Mouse (Mus musculus) megakaryocyte, embryonic 14.5 days (primary cell): ENCODE data around the gene Akr1d1.

Experiments
- FLI1 ChIP-seq: IDR thresholded peaks from 2 replicates; pipeline ENCODE4 v1.6.1; 2012; ENCODE audit warnings: low read length, inconsistent platforms, mixed read lengths
- GATA1 ChIP-seq: IDR thresholded peaks from 3 replicates; pipeline ENCODE4 v1.6.1; 2012; ENCODE audit warnings: mixed read lengths, low read length, inconsistent platforms, borderline replicate concordance

GRCm38 (mm10) chr6:37537801-37538200 lies 7.8 kb downstream of the Akr1d1 start:
- TF ChIP-seq FLI1 (no peak), GATA1 (no peak)
